Mouse (Mus musculus) C2C12 (cell line): ENCODE results near the gene Klhl11. TPM values are rescaled to one million over a fixed set of nuclear protein-coding genes. Genes with fewer than 3 reads are reported as not detected.
A peak's percentile ranks its signal among the peaks of the same experiment; 100 is the strongest.

Source experiments
- H3K27me3 ChIP-seq: one replicate; pipeline ENCODE4 v1.6.1; 2011; ENCODE audit not compliant: control insufficient read depth, insufficient read depth, insufficient read length
- H3K36me3 ChIP-seq: one replicate; pipeline ENCODE4 v1.6.1; 2011; ENCODE audit not compliant: control insufficient read depth, insufficient read depth
- H3K4me3 ChIP-seq: one replicate; pipeline ENCODE4 v1.5.1; 2011; ENCODE audit warnings: mild to moderate bottlenecking, control low read depth; ENCODE audit not compliant: poor library complexity, insufficient read depth, severe bottlenecking
- H3K79me2 ChIP-seq: one replicate; pipeline ENCODE4 v1.6.1; 2011; ENCODE audit not compliant: control insufficient read depth, insufficient read depth
- H3K79me3 ChIP-seq: one replicate; pipeline ENCODE4 v1.6.1; 2011; ENCODE audit warnings: low read depth, control low read depth
- H3ac ChIP-seq: one replicate; pipeline ENCODE3; 2011; ENCODE audit warnings: low read depth; ENCODE audit not compliant: control insufficient read depth, insufficient read length
- CEBPB ChIP-seq: IDR thresholded peaks from one replicate; pipeline ENCODE4 v1.6.1; 2011; ENCODE audit warnings: low read depth, mild to moderate bottlenecking, control low read depth, moderate library complexity
- CTCF ChIP-seq: IDR thresholded peaks from one replicate; pipeline ENCODE4 v1.5.1; 2011; ENCODE audit not compliant: control insufficient read depth, insufficient read depth, insufficient read length
- FOSL1 ChIP-seq: IDR thresholded peaks from one replicate; pipeline ENCODE4 v1.8.0; 2011; ENCODE audit warnings: mild to moderate bottlenecking, low read length; ENCODE audit not compliant: poor library complexity, insufficient read depth, severe bottlenecking
- MAX ChIP-seq: IDR thresholded peaks from one replicate; pipeline ENCODE4 v1.6.1; 2011; ENCODE audit warnings: mild to moderate bottlenecking, control low read depth
- MYOD1 ChIP-seq: IDR thresholded peaks from one replicate; pipeline ENCODE4 v1.6.1; 2011; ENCODE audit warnings: low read depth; ENCODE audit not compliant: control insufficient read depth, insufficient read length
- MYOG ChIP-seq: IDR thresholded peaks from one replicate; pipeline ENCODE4 v1.6.1; 2011; ENCODE audit not compliant: control insufficient read depth, insufficient read length; ENCODE audit errors: extremely low read depth
- USF1 ChIP-seq: IDR thresholded peaks from one replicate; pipeline ENCODE4 v1.6.1; 2011; ENCODE audit warnings: low read depth, mild to moderate bottlenecking, control low read depth, moderate library complexity
- polyA plus RNA-seq: library from polyadenylated mRNA; unstranded; fragments of >200 nt; fragmentation: generic; extraction: Trizol; gene quantifications from one replicate; pipeline ENCODE4 v1.2.1, GENCODE M21; 2012; ENCODE audit warnings: missing spikeins

Gene Klhl11
- polyA plus RNA-seq, 1 experiment, result 4.4 TPM

DNA sequence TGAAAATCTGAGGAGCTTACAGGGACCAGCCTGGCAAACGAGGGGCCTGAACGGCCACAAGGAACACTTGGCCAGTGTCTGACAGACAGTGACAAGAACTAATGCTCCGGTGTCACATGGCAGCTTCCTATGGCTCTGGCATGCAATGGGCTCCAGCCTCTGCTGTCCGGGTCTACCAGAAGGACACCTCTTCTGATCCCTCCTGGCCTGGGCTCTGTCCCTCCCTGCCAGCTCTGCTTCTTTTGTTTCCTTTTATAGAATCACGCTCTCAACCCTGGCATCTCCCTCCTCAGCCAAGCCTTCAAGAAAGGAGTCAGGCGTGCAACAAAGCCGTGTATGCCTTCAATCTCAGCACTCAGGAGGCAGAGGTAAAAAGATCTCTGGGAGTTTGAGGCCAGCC lies 42.5 kb downstream of the Klhl11 start:
- no peaks in the 10 kb centered on the region for H3K27me3 ChIP-seq
- H3ac ChIP-seq, result no peak overlapping the region
- H3K36me3 ChIP-seq, result peaks cover 38% of the 10 kb centered on the region
- no peak overlapping the region for H3K4me3 ChIP-seq
- no peaks in the 10 kb centered on the region for H3K79me2 ChIP-seq
- TF ChIP-seq USF1 (no peak), MYOD1 (no peak), CEBPB (no peak), MYOG (no peak), MAX (no peak), CTCF (no peak), FOSL1 (no peak)
- H3K79me3 ChIP-seq, result no peaks in the 10 kb centered on the region

DNA sequence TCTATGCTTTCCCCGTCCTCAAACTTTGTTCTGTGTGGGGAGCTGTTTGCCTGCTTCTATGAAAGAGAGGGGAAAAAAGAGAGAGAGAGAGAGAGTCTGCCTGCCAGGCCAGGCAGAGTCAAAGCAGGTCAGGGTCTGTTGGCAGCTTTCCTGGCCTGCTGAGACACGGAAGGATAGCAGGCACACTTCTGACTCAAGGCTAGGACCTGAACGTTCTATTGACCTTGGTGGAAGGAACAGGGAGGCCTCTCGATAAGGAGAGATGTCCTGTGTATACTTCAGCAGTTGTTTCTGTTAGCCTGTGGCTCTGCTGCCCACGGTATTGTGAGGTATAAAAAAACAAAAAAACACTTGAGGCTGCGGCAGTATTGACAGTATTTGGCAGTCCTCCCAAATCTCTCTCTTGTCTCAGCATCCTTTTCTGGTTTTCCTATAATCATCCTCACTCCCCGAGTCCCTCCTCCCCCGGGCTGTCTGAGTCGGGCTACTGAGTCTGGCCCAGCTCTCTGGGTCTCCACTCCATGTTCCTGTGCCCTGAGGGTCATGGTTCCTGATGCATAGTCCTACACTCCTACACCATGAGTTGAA lies 43.8 kb downstream of the Klhl11 start:
- no peaks in the 10 kb centered on the region for H3K79me3 ChIP-seq
- no peaks in the 10 kb centered on the region for H3K27me3 ChIP-seq
- TF ChIP-seq FOSL1 (no peak), MAX (no peak), MYOG (no peak), MYOD1 (no peak), USF1 (no peak), CEBPB (no peak), CTCF (no peak)
- no peak overlapping the region for H3K4me3 ChIP-seq
- H3K79me2 ChIP-seq, result no peaks in the 10 kb centered on the region
- H3ac ChIP-seq, result no peak overlapping the region
- H3K36me3 ChIP-seq, result peaks cover 46% of the 10 kb centered on the region

DNA sequence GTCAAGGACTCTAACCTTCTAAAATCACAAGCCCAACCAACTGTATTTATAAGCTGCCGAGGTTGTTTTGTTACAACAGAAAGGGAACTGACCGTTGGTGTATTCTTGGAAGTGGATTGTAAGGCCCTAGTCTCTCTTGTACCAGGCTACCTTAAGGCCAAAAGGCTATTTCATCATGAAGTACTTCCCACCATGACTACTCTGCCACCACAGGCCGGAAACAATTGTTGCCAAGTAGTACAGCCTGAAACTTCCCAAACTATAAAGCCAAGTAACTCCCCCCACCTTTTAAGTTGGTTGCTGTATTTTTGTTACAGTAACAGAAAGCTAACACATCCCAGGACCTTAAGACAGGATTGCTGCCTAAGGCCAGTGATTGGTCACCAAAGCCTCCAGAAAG lies 45.7 kb downstream of the Klhl11 start:
- no peak for TF ChIP-seq MAX
- TF ChIP-seq CTCF, result no peak
- TF ChIP-seq MYOD1, result no peak
- TF ChIP-seq CEBPB, result no peak
- no peak for TF ChIP-seq USF1
- TF ChIP-seq MYOG, result no peak
- TF ChIP-seq FOSL1, result no peak
- no peak overlapping the region for H3ac ChIP-seq
- no peaks in the 10 kb centered on the region for H3K79me3 ChIP-seq
- H3K79me2 ChIP-seq, result no peaks in the 10 kb centered on the region
- H3K27me3 ChIP-seq, result no peaks in the 10 kb centered on the region
- peaks cover 56% of the 10 kb centered on the region for H3K36me3 ChIP-seq
- no peak overlapping the region for H3K4me3 ChIP-seq

DNA sequence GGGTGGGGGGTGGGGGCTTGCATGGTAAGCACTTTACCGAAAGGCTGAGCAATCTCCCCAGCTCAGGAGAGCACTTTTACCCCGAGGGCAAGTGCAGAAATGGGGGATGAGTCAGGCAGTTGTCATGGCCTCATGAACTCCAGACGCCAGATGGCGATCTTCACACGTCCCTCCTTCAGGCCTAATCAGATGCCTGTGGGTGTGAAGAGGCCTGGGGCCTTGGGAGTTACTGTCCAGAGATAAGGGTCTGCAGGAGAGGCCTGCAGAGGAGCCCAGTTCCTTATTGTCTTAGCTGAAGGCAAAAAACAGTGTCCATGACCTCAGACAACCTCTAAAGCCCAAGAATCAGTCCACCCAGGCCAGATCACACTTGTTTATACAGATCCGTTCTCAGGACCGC lies 46.7 kb downstream of the Klhl11 start:
- Histone ChIP-seq H3ac (no peak overlapping the region), H3K27me3 (no peaks in the 10 kb centered on the region)

DNA sequence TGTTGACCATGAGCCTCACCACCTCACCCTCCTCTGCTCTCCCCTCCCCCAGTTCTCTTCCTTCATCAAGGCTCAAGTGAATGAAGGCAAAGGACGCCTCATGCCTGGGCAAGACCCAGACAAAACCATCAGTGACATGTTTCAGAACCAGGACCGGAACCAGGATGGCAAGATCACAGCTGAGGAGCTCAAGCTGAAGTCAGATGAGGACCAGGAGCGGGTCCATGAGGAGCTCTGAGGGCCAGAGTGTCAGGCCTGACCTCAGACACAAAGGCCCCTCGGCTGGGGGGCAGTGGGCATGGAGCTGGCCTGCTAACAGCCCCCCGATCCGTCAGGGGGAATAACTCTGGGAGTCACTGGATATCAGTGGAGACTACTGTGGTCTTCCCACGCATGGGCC lies 48.7 kb downstream of the Klhl11 start:
- TF ChIP-seq USF1, result no peak
- no peak for TF ChIP-seq FOSL1
- TF ChIP-seq CEBPB, result no peak
- TF ChIP-seq MYOD1, result no peak
- no peak for TF ChIP-seq CTCF
- no peak for TF ChIP-seq MAX
- TF ChIP-seq MYOG, result no peak

More for the DNA sequence above, 46.7 kb downstream of the Klhl11 start:
- H3K79me2 ChIP-seq, result peaks cover 3% of the 10 kb centered on the region
- H3K4me3 ChIP-seq, result no peak overlapping the region
- no peak for TF ChIP-seq MYOD1
- peak; percentile 27 for TF ChIP-seq FOSL1
- peak; percentile 84 for TF ChIP-seq CTCF
- TF ChIP-seq USF1, result no peak
- no peak for TF ChIP-seq CEBPB
- H3K36me3 ChIP-seq, result peaks cover 62% of the 10 kb centered on the region
- no peaks in the 10 kb centered on the region for H3K79me3 ChIP-seq

DNA sequence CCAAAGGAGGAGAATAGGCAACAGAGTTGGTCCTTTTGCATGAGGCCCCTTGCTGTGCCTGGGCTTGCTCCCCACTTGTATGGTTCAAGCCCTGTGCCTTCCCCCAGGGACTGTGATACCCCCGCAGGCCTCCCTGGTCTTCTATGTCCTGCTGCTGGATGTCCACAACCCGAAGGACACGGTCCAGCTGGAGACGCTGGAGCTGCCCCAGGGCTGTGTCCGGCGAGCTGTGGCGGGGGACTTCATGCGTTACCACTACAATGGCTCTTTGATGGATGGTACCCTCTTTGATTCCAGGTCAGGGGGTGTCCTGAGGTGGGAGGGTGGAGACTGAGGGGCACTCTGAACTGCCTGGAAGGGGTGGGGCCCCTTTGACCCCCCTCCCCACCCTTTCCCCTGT lies 51.0 kb downstream of the Klhl11 start:
- H3K27me3 ChIP-seq, result no peaks in the 10 kb centered on the region
- H3K36me3 ChIP-seq, result peaks cover 83% of the 10 kb centered on the region
- peaks cover 34% of the 10 kb centered on the region for H3K79me3 ChIP-seq
- TF ChIP-seq CTCF, result no peak
- TF ChIP-seq CEBPB, result no peak
- TF ChIP-seq FOSL1, result no peak
- TF ChIP-seq USF1, result no peak
- no peak for TF ChIP-seq MYOD1
- no peak for TF ChIP-seq MAX
- no peak for TF ChIP-seq MYOG
- H3K4me3 ChIP-seq, result no peak overlapping the region
- peaks cover 46% of the 10 kb centered on the region for H3K79me2 ChIP-seq
- H3ac ChIP-seq, result no peak overlapping the region

More for the DNA sequence above, 48.7 kb downstream of the Klhl11 start:
- Histone ChIP-seq H3K27me3 (no peaks in the 10 kb centered on the region), H3ac (no peak overlapping the region), H3K79me2 (peaks cover 23% of the 10 kb centered on the region), H3K79me3 (peaks cover 12% of the 10 kb centered on the region), H3K36me3 (peaks cover 74% of the 10 kb centered on the region), H3K4me3 (no peak overlapping the region)
